Mouse (Mus musculus) embryo, embryonic 10.5 days (tissue): ENCODE measurements at regions not wholly inside any gene's neighbourhood (a gene's known extent, or its start where the extent isn't known, plus 50 kb on each side); places are given as distances from the start of the nearest gene placed in this dataset.

Experiments used
- DNase-seq: peaks from one replicate; pipeline ENCODE4 v3.0.0-alpha.2; 2015; ENCODE audit warnings: low spot score

DNA sequence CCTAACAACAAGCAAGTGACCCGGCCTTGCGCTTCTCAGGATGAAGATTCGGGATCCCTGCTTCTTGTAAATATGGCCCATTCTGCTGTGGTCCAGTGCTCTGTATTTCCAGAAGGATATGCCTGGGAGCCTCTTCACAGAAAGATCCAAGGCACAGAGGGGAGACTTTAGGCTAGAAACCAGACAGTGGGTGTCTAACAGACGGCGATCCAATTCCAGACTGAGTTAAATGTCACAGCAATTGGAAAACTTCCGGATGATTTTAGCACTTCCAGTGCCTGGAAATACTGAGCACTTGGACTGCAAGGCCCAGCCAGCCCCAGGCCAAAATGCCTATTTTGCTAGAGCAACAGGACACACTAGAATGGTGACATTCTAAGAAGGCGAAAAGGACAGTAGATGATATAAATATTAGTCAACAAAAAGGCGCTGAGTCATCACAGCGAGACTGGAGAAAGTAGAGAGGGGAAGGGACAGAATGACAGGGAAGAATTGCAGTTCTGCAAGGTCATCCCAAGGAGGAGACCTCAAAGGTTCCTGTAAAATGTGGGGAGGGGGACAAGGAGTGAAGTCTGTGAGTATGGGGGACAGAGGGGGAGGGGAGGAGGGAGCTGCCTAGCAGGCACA lies 111.7 kb upstream of the Msx2 start:
- DNase-seq = no peak

DNA sequence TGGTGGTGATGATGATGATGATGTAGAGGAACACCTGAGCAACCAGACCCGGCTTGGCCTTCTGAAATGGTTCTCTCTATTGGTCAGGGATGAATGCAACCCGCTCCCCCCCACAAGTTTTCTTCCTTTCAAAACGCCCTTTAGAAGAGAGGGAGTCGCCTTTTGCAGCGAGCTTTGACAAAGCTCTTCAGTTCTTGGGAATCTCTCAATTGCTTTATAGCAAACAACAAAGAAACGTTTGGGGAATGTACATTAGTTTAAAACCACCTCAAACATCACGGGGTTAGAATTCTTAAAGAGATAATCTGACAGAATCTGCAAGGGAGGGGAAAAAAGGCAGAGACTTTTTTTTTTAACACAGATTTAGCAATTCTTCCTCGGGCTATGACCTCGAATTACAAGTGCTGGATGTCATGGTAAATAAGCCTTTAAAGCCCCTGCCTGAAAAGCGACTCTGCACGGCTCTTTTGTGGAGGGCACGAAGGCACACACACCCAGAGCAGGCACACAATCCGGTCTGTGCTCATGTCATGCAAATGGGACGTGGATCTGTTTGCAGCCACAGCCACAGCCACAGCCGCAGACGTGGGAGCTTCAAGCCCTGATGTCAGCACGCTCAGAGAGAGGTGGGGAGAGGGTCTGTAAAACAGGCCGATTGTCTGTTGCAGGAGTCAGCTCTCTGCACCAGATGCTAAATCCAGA lies 81.2 kb upstream of the Msx2 start:
- peak; percentile 73 for DNase-seq

DNA sequence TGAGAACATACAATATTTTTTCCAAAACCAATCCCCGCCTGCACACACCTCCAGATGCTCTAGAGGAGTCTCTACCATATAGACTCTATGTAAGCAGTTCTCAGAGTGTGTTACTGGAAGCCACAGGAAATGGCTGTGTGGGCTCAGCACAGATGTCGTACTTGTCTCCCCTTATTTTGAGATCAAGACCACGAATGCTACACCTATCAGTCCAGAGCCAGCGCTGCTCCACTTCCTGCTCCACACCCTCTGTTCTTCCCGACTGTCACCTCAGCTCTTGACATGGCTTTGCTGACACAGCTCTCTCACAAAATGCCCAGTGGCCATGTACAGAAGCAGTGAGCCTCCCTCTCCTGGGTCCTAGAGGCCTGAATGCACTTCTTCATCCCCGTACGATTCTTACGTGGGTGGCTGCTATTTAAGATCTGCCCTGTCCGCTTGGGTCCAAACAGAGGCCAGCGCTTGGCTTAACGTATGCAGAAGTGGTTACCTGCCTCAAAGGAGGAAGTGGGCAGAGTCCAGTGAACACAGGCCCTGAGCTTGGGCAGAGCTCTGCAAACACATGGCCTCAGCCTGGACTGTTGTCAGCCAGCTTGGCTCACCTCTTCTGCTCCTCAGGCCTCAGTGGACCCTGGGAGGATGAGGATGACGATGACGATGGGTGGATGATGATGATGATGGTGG lies 80.5 kb upstream of the Msx2 start:
- DNase-seq = no peak

DNA sequence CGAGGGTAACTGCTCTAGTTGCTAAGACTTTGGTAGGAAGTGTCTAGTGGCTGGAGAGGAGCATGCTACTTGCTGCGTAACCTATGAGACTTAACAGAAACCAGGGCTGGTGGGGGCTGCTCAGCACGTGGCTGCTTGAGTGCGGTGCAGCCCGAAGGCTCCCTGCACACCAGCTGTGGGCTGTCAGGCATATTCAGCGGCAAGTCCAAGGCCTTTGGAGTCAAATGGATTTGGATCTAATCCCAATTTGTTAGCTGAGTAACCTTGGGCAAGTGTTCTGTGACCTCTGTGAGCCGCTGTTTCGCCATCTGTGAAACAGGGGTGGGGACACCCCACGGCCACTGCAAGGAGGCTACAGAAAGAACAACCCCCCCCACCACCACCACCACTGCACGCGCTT lies 75.5 kb upstream of the Msx2 start:
- no peak for DNase-seq

DNA sequence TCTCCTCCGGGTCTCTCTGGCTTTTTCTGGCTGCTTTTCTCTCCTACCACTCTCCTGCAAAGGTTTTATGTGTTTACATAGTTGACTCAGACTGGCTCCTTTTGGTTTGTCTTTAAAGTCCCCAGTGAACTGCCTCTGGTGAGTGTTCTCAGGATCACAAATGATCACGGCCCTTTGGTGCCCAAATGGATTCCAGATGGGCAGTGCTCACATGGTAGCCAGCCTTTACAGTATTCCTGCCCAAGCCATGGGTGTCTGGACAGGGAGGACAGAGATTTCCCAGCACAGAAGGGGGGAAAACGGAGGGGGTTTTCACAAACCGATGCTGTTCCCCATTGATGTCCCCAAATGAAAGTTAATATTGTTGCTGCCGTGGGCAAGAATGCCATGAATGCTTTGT lies 70.4 kb upstream of the Msx2 start:
- DNase-seq = peak; percentile 70

DNA sequence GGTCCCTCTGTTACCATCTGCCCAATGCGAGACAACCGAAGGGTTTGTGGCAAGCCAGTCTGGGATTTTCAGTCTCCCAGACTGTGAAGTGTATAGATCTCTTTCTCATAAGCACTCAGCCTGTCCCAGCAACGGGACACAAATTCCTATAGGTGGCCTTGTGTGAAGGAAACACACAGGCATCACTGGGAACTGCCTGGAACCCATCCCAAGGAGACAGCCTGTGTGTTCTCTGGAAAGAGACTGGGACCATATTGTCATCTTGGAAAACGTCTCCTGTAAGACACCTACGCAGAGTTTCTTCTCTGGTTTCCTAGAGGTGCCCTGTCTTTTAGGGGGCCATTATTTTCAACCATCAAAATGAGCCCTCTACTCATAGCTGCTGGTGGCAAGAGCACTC lies 66.9 kb upstream of the Msx2 start:
- no peak for DNase-seq

DNA sequence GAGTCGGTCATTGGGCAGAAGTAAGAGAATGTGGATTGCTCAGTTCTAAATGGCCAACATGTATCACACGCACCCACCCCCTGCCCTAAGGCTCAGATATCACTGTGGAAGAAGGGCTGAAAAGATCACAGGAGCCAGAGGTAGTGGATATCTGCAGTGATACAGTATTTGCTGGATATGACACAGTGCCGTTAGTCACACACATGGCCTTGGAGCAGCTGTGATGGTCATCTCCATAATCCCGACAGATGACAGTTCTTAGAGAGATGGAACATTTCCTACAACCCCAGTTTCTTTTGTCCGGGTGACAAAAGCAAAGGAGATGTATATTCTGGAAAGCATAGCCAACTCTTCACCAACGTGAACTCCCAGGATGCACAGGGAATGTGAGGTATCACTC lies 65.1 kb upstream of the Msx2 start:
- DNase-seq = no peak

DNA sequence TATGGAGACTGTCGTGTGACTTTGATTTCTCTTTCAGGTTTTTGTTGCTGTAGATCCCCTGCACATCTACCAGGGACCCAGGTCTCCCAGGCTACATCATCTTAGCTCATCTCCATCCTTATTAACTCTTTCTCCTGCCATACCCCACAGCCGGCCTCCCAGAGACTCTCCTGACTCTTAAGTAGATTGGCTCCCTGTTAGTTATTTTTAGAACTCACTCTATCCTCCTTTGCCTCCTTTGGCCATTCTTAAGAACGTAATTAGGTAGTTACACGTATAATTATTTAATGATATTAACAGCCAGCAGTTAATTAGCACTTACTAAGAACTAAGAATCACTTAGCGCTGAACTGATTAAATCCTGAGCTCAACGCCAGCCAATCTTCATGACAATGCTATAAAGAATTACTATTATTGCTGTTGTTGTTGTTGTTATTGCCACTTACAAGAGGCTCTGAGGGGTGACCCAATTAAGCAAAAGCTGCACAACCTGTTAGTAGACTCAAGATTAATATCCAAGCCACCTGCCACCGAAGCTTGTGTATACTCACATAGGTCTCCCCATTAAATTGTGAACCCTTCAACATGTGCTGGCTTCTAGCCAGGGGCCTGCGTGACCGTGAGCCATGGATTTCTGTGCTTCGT lies 63.0 kb upstream of the Msx2 start:
- DNase-seq = no peak

DNA sequence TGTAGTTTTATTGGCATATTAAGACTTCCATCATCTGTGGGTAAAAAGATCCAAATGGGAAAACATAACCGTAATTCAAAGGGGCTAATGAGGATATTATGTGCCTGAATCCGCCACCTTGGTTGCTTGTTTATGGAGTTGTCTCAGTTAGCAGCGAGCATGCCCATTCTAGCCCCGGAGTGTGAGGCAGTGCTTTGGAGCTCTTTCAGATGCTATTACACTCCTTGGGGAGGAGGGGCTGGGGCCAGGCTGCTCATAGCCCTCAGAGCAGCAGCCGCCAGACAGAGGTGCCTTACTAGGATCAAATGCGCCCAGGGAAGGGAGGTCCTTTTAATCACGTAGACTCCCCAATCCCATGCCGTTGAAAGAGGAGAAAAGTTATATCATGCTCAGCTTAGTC lies 60.9 kb upstream of the Msx2 start:
- no peak for DNase-seq

DNA sequence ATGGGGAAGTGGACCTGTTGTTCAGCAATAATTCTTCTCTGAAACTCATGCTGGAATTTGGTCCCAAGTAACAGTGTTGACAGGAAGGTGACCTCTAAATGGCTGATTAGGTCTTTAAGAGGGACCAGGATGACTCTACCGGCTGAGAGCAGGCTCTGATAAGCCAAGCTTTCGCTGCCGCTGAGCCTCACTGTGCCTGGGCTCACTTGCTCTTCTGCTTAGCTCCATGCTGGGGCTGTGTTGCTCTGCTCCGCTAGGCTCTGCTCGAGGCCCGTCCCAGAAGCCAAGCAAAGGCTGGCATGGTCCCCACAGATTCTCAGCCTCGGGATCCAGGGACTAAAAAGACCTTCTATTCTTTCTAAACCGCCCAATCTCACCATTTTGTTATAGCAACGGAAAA lies 54.0 kb upstream of the Msx2 start:
- no peak for DNase-seq

DNA sequence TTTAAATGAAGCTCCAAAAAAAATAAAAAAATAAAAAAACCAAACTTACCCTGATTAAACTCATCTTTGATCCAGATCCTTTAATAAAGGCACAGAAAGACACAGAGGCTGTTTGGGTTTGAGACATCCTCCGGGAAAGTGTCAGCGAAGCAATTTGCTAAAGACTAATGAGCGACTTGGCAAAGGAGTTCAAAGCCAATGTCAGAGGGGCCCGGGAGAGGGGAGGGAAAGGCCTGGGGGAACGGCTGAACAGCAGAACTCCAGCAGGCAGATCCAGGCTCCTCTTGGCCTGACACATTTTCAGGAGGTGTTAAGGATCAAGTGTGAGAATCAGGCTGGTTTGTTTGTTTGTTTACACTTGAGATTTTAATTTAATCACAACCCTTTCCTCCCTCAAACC lies 49.9 kb upstream of the Msx2 start:
- no peak for DNase-seq
